Mouse (Mus musculus) forebrain, embryonic 16.5 days (tissue): ENCODE results near the gene Cntnap5c. TPM values are rescaled to one million over a fixed set of nuclear protein-coding genes. Genes with fewer than 3 reads are reported as not detected.
A peak's percentile ranks its signal among the peaks of the same experiment; 100 is the strongest.

ENCODE experiments used
- ATAC-seq: fragments of 200-750 bp; cut with Nextera tagmentation; 2 replicates; pipeline ENCODE4 v1.8.0; 2017; ENCODE audit warnings: mild to moderate bottlenecking, moderate library complexity
- H3K27ac ChIP-seq: fragments of 300-500 bp; sonication (generic); 2 replicates; pipeline ENCODE4 v1.5.1; 2014; ENCODE audit warnings: low read length, control low read depth
- H3K27me3 ChIP-seq: fragments of 300-500 bp; sonication (generic); replicated peaks from 2 replicates; pipeline ENCODE4 v1.6.1; 2014; ENCODE audit warnings: low read length; ENCODE audit not compliant: control insufficient read depth, insufficient read depth
- H3K36me3 ChIP-seq: fragments of 300-500 bp; sonication (generic); 2 replicates; pipeline ENCODE4 v1.6.1; 2014; ENCODE audit not compliant: control insufficient read depth, insufficient read depth
- H3K4me1 ChIP-seq: fragments of 300-500 bp; sonication (generic); replicated peaks from 2 replicates; pipeline ENCODE4 v1.6.1; 2014; ENCODE audit warnings: low read length; ENCODE audit not compliant: control insufficient read depth, insufficient read depth
- H3K4me2 ChIP-seq: fragments of 300-500 bp; sonication (generic); 2 replicates; pipeline ENCODE4 v1.6.1; 2014; ENCODE audit warnings: mild to moderate bottlenecking, low read length, control low read depth
- H3K4me3 ChIP-seq: fragments of 300-500 bp; sonication (generic); replicated peaks from 2 replicates; pipeline ENCODE4 v1.5.1; 2014; ENCODE audit warnings: mild to moderate bottlenecking, low read length, control low read depth
- H3K9ac ChIP-seq: fragments of 300-500 bp; sonication (generic); replicated peaks from 2 replicates; pipeline ENCODE4 v1.6.1; 2014; ENCODE audit warnings: low read depth, low read length, control low read depth
- H3K9me3 ChIP-seq: fragments of 300-500 bp; sonication (generic); 2 replicates; pipeline ENCODE4 v1.6.1; 2016; ENCODE audit warnings: low read length; ENCODE audit not compliant: control insufficient read depth
- WGBS: fragments of 180-500 bp; shearing (Covaris S2); extraction: QIAGEN DNeasy Blood & Tissue Kit; methylation state at CpG from one replicate; pipeline ENCODE4 v1.1.7; 2014; 5-methylcytosine and 5-hydroxymethylcytosine counted together
- polyA plus RNA-seq: library from polyadenylated mRNA; unstranded; fragments of >200 nt; fragmentation: Nextera tagmentation; extraction: Ambion mirVana; gene quantifications from 2 replicates; pipeline ENCODE4 v1.2.1, GENCODE M21; 2015

Gene Cntnap5c
- polyA plus RNA-seq, result 3.1 and 3.5 TPM in 2 replicates

DNA sequence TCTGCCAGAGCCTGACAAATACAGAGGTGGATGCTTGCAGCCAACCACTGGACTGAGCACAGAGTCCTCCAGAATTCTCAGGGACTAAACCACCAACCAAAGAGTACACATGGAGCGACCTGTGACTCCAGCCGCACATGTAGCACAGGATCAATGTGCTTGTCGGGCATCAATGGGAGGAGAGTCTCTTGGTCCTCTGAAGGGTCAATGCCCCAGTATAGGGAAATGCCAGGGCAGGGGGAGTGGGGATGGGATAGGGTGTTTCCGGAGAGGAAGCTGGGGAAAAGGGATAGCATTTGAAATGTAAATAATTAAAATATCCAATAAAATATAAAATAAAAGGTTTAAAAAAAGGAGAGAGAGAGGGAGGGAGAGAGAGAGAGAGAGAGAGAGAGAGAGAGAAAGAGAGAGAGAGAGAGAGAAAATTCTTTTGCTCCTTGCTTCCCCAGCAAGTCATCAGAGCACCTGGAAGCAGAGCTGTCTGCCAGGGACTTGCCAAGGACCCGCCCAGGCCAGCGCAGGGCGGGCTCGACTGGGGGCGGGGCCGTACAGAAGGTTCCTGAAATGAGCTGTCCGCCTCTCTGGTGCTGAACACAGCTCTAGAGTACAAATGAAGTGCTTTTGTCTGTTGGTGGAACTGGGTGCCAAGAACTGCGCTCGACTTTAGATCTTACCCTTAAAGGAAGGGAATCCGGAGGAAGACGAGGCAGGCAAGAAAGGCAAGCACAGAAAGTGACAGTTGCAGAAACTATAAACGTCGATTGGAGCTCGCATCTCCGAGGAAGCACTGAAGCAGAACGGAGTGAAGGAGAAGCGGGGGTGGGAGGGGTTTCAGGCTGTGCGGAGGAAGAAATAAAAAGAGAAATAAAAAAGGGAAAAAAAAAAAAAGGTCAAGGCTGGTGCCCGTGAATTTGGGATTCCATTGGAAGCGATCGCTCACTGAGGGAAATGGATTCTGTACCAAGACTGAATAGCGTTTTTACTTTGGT lies at the start of gene Cntnap5c:
Gene Cntnap5c, plus strand, starts transcription at position 949 of the 989 bp plus-strand sequence.
- Histone ChIP-seq H3K36me3 (no peaks in the 10 kb centered on the region), H3K9me3 (no peaks in the 10 kb centered on the region), H3K4me3 (peak within 1 kb of the TSS; percentile 50), H3K27me3 (no peaks in the 10 kb centered on the region), H3K4me2 (peak within 1 kb of the TSS; percentile 77), H3K4me1 (no peaks in the 10 kb centered on the region), H3K27ac (0 out of 2 replicates have a peak within 1 kb of the TSS, but pooled peaks have one; percentile 14), H3K9ac (peak within 1 kb of the TSS; percentile 51)
- WGBS, result 14% methylated on average over 26 of the region's 26 CpGs
- ATAC-seq, result peak; percentile 90

DNA sequence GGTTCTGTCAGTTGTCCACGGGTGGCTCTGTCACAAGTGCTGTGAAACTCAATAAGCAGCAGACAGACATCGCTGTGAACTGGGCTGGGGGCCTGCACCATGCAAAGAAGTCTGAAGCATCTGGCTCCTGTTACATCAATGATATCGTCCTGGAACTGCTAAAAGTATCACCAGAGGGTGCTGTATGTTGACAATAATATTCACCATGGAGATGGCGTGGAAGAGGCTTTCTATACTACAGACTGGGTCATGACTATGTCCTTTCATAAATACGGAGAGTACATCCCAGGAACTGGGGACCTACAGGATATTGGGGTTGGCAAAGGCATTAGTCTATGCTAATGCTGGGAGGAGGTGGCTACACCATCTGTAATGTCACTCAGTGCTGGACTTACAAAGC lies 27.3 kb upstream of the Cntnap5c start, which contains the start of gene Gm21834:
Gene Gm21834, minus strand, starts transcription at position 101 of the 400 bp plus-strand sequence.
- WGBS, result 84% methylated on average over 5 of the region's 5 CpGs
- no peak within 1 kb of the TSS for H3K4me3 ChIP-seq
- no peaks in the 10 kb centered on the region for H3K9me3 ChIP-seq
- no peak for ATAC-seq
- no peaks in the 10 kb centered on the region for H3K36me3 ChIP-seq
- H3K4me2 ChIP-seq, result no peak within 1 kb of the TSS
- H3K9ac ChIP-seq, result no peak within 1 kb of the TSS
- no peaks in the 10 kb centered on the region for H3K27me3 ChIP-seq
- no peak within 1 kb of the TSS for H3K27ac ChIP-seq
- H3K4me1 ChIP-seq, result no peaks in the 10 kb centered on the region

DNA sequence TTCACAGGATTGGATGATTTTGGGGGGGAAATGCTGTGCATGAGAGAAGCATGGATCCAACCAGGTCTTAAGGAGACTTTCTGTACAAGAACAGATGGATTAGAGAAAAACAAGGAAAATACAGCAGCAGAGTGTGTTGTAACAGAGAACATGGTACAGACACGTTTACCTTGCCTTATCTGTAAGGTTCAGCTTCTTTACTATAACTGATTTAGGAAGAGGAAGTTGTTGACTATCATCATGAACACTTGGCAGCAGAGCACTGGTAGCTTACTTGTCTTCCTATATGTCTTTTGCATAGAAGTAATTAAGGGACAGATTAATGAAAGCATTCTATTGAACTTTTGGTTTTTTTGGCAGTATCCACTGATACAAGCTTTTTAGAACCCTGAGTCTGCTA lies 11.3 kb upstream of the Cntnap5c start:
- H3K27ac ChIP-seq, result no peak overlapping the region
- no peak overlapping the region for H3K4me2 ChIP-seq
- no peaks in the 10 kb centered on the region for H3K36me3 ChIP-seq
- no peaks in the 10 kb centered on the region for H3K9me3 ChIP-seq
- no peak for ATAC-seq
- no peaks in the 10 kb centered on the region for H3K27me3 ChIP-seq
- 71% methylated on average over 1 of the region's 1 CpGs for WGBS
- no peaks in the 10 kb centered on the region for H3K4me1 ChIP-seq
- no peak overlapping the region for H3K9ac ChIP-seq
- no peak overlapping the region for H3K4me3 ChIP-seq

DNA sequence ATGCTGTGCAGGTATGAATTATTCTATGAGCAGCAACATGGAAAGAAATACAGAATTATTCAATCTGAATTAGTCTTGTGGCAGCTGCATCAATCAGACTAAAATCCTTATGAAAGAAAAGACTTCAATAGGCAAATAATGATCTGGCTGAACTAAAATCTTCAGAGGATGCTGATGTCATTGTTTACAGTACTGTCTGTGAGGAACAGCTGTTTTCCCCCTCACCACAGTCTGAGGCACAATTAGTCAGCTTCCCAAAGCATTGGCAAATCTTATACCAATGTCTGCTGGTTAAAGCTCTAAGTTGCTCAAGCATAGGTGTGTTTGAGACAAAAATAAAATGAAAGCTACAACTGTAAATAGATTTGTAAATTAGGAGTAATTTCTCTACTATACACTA lies 2.1 kb upstream of the Cntnap5c start:
- no peak overlapping the region for H3K27ac ChIP-seq
- H3K36me3 ChIP-seq, result no peaks in the 10 kb centered on the region
- peak; percentile 63 for ATAC-seq
- H3K9me3 ChIP-seq, result no peaks in the 10 kb centered on the region
- H3K4me3 ChIP-seq, result no peak overlapping the region
- no peaks in the 10 kb centered on the region for H3K27me3 ChIP-seq
- no peak overlapping the region for H3K4me2 ChIP-seq
- H3K9ac ChIP-seq, result no peak overlapping the region
- H3K4me1 ChIP-seq, result no peaks in the 10 kb centered on the region

DNA sequence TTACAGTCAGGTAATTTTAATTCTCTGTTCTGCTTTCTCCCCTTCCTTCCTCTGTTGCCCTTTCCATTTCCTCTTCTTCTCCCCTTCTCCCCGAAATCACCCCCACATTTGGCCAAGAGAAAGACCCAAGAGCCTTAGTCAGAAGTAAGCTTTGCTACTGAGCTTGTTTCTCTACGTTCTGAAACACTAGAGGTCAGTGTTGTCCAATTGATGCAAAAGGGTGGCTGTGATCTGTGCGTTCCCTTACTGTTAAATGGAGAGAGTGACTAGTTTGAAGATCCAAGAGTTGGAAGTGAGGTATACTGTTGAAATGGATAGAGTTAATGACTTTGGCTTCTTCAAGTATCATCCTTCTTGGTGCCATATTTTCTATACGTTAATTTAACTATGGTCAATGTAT lies 1.5 kb downstream of the Cntnap5c start:
- no peaks in the 10 kb centered on the region for H3K4me1 ChIP-seq
- H3K9me3 ChIP-seq, result no peaks in the 10 kb centered on the region
- ATAC-seq, result peak; percentile 75
- peak overlapping the region; percentile 23; the same call in 1 of the 2 replicates for H3K4me3 ChIP-seq
- no peak overlapping the region for H3K9ac ChIP-seq
- H3K27ac ChIP-seq, result no peak overlapping the region
- no peaks in the 10 kb centered on the region for H3K27me3 ChIP-seq
- WGBS, result 20% methylated on average over 4 of the region's 4 CpGs
- H3K4me2 ChIP-seq, result no peak overlapping the region
- H3K36me3 ChIP-seq, result no peaks in the 10 kb centered on the region

DNA sequence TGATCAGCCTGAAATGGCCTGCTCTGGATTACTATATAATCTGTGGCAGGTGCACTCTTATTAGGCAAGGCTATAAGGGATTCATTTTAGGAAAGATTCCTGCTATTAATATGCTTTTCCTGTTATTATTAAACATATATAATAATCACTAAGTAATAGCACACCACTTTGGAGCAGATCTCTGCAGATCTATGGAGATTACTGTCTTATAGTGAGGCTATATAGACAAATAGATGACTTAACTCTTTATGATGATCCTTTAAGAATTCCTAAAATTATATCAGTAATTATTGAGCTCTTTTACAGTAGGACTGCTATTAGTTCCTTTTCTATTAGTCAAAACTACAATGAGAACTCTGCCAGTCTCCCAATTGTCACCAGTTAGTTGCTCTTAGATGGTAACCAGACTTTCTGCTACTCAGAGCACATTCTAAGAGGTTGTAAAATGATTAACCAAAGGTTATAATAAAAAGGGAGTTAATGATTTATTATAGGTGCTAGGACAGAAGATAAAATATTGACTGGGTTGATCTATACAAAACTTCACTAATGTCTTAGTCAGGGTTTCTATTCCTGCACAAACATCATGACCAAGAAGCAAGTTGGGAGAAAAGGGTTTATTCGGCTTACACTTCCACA lies 18.9 kb downstream of the Cntnap5c start:
- Histone ChIP-seq H3K4me1 (no peaks in the 10 kb centered on the region), H3K9me3 (no peaks in the 10 kb centered on the region), H3K36me3 (no peaks in the 10 kb centered on the region), H3K4me3 (no peak overlapping the region), H3K27ac (no peak overlapping the region), H3K27me3 (no peaks in the 10 kb centered on the region), H3K9ac (no peak overlapping the region), H3K4me2 (no peak overlapping the region)
- WGBS, result 90% methylated on average over 1 of the region's 1 CpGs
- no peak for ATAC-seq

DNA sequence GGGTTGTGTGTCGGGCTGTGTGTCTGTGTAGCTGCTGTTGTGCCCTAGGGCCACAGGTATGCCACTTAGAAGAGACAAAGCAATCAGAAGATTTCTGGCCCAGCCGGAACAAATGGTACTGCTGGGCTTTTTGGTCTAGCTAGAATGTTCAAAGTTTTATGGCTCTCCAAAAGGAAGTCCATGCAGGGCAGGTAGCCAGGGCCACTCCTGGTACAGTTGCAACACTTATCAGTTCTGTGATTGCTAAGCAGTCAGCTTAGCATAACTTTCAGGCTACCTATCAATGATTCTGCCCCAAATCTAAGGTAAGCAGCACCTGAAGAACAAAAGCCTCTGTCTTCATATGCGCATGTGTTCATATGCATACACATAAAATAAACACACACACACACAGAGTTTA lies 26.0 kb downstream of the Cntnap5c start:
- WGBS, result 77% methylated on average over 3 of the region's 3 CpGs
- no peak overlapping the region for H3K9ac ChIP-seq
- no peak overlapping the region for H3K4me2 ChIP-seq
- no peaks in the 10 kb centered on the region for H3K27me3 ChIP-seq
- H3K9me3 ChIP-seq, result no peaks in the 10 kb centered on the region
- no peak for ATAC-seq
- H3K36me3 ChIP-seq, result no peaks in the 10 kb centered on the region
- no peak overlapping the region for H3K27ac ChIP-seq
- no peaks in the 10 kb centered on the region for H3K4me1 ChIP-seq
- no peak overlapping the region for H3K4me3 ChIP-seq

DNA sequence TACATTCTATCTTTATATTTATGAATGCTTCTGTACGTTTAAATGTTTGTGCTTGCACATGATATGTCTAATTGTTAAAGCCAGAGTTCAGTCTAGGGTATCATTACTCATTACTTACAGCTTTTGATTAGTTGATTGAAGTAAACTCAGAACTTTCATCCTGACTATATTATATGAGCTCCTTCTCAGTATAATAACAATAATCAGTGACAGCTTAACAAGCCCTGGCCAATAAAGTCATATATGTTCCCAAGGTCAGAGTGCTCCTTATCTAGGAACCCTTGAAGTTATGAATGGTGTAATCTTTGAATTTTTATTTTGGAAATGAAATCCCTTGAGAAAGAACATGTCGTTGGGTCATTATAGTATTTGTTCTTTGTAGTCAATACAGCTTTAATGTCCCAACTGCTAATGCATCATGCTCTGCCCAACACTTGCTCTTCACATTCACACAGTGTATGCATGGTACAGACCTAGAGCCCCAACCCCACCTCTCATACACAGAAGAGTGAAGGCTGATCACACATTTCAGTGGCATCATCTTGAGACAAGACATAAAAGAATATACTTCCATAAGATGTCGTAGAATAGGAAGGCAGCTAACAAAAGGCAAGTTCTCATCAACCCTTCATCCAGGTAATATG lies 27.4 kb downstream of the Cntnap5c start:
- ATAC-seq, result no peak
- no peak overlapping the region for H3K4me3 ChIP-seq
- H3K27ac ChIP-seq, result no peak overlapping the region
- H3K36me3 ChIP-seq, result no peaks in the 10 kb centered on the region
- no peaks in the 10 kb centered on the region for H3K4me1 ChIP-seq
- H3K4me2 ChIP-seq, result no peak overlapping the region
- no peaks in the 10 kb centered on the region for H3K27me3 ChIP-seq
- H3K9ac ChIP-seq, result no peak overlapping the region
- WGBS, result 84% methylated on average over 3 of the region's 3 CpGs
- H3K9me3 ChIP-seq, result no peaks in the 10 kb centered on the region

DNA sequence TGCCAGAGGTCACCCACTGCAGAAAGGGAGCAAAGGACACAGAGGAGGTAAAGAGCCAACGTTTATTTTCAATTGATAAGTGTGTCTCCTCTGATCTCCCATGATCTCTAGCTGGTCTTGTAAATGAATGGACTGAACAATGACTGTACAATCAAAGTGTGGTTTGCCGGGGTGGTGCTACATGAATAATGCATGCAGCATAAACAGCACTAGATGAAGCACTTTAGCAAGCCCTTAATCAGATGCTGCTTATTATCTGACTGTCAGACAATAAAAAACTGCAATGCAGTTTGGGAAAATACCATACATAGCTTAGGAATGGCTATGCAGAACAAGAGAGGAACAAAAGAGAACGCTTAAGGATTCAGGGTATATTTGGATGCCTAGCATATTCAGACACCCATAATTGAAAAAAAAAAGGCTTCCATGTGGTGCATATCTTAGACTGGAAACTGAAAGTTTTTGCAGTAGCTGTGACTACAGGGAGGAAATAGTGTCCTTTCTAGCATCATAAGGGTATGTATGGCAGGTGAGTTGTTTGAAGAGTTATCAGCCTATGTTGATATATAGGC lies 30.1 kb downstream of the Cntnap5c start:
- no peak overlapping the region for H3K4me3 ChIP-seq
- no peaks in the 10 kb centered on the region for H3K4me1 ChIP-seq
- no peak overlapping the region for H3K9ac ChIP-seq
- H3K9me3 ChIP-seq, result no peaks in the 10 kb centered on the region
- H3K27me3 ChIP-seq, result no peaks in the 10 kb centered on the region
- no peak overlapping the region for H3K27ac ChIP-seq
- WGBS, result 36% methylated on average over 3 of the region's 3 CpGs
- H3K36me3 ChIP-seq, result no peaks in the 10 kb centered on the region
- no peak overlapping the region for H3K4me2 ChIP-seq
- ATAC-seq, result peak; percentile 87
